ENCODE assay signal across 9 mouse cellular contexts in the genomic region with DNA sequence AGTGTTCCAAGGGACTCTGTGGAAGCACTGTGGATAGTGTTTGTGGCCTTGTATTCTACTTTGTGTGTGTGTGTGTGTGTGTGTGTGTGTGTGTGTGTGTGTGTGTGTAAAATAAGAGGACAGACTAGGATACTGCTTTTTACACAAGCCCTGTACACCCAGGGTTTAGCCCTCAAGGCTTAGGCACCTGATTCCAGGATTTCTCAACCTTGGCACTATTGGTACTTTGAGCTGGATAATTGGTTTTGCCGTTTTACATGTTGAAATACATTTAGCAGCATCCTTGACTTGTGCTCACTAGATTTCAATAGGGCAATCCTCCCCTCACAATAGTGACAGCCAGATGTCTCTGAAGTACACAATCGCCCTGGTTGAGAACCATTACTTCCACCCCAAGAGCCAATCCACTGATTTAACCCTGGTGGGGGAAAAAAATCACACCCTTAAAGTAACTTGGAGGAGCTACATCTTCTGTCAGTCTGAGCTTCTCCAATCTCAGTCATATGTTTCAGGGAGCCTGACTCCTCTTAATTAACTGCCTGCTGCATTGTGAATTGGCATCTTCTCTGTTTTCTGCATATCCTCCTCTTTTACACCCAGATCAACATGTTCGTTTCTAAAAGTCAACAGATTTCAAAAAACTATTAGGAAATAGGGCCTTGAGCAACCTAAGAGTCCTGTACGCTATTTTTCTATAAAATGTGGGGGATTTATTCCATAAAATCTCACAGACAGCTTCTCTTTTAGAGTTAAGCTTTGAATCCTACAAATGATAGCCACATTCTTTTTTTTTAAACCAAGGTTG. TPM values are rescaled to one million over a fixed set of nuclear protein-coding genes. Genes with fewer than 3 reads are reported as not detected.
DNase-seq lines count a peak whose midpoint lies in the region; ATAC-seq and TF ChIP-seq lines count a peak whose summit lies in the region.
"Had no signal": no experiment of that assay in that cellular context is flagged by ENCODE, and none has a peak within 500 bp of the region (broad histone marks: within the 10 kb centered on the region; RNA-seq: fewer than 3 reads in every experiment).

No protein-coding gene starts in this region.

- peak overlapping the region; percentile 97; the same call in 1 of the 2 replicates for H3K27ac ChIP-seq in heart, embryonic 11.5 days (ENCODE audit: low read depth, low read length)
- peak overlapping the region; percentile 92 for H3K27ac ChIP-seq in liver, postnatal 0 days (ENCODE audit: low read depth)
- no peak overlapping the region for H3K27ac ChIP-seq in left cerebral cortex, adult 2 months

- no peak for TF ChIP-seq EP300 in liver, postnatal 0 days (IDR thresholded peaks at IDR 0.05; ENCODE audit: low read depth)

- 0 out of 2 replicates have a peak overlapping the region, but pooled peaks have one; percentile 4 for H3K9ac ChIP-seq in heart, embryonic 11.5 days (ENCODE audit: low read depth, low read length)
- H3K9ac ChIP-seq in liver, postnatal 0 days (replicated peaks) = no peak overlapping the region

- H3K27me3 ChIP-seq in heart, embryonic 11.5 days (ENCODE audit: control insufficient read depth, insufficient read depth, low read length) = no peaks in the 10 kb centered on the region
- H3K27me3 ChIP-seq in liver, postnatal 0 days (ENCODE audit: insufficient read depth, low read length) = no peaks in the 10 kb centered on the region

- H3K4me1 ChIP-seq in heart, embryonic 11.5 days (ENCODE audit: control insufficient read depth, insufficient read depth, low read length) = peaks cover 21% of the 10 kb centered on the region
- peaks cover 19% of the 10 kb centered on the region for H3K4me1 ChIP-seq in liver, postnatal 0 days (ENCODE audit: insufficient read depth)

- no peak for TF ChIP-seq POLR2A in brain, embryonic 14.5 days (IDR thresholded peaks at IDR 0.05; ENCODE audit: borderline replicate concordance, extremely low read depth, insufficient read depth, insufficient read length, poor library complexity, severe bottlenecking)

- no peaks in the 10 kb centered on the region for H3K9me3 ChIP-seq in heart, embryonic 11.5 days (replicated peaks; ENCODE audit: control insufficient read depth, low read length)
- no peaks in the 10 kb centered on the region for H3K9me3 ChIP-seq in liver, postnatal 0 days (ENCODE audit: low read length)

- peak overlapping the region; percentile 88; the same call in 1 of the 2 replicates for H3K4me3 ChIP-seq in heart, embryonic 11.5 days (ENCODE audit: low read depth, low read length)
- H3K4me3 ChIP-seq in liver, postnatal 0 days (ENCODE audit: low read depth, low read length) = no peak overlapping the region
- no peak overlapping the region; the same call in 1 of the 2 replicates for H3K4me3 ChIP-seq in left cerebral cortex, adult 2 months

- no peak for TF ChIP-seq CTCF in brain, embryonic 14.5 days (IDR thresholded peaks at IDR 0.05; ENCODE audit: borderline replicate concordance, extremely low read depth, insufficient read depth, insufficient read length)
- no peak for TF ChIP-seq CTCF in liver, postnatal 0 days (IDR thresholded peaks at IDR 0.05; ENCODE audit: low read depth)
- TF ChIP-seq CTCF in left cerebral cortex, adult 2 months (IDR thresholded peaks at IDR 0.05) = no peak; the same call in 1 of the 2 replicates

- peak overlapping the region; percentile 85 for H3K4me2 ChIP-seq in heart, embryonic 11.5 days
- H3K4me2 ChIP-seq in liver, postnatal 0 days (ENCODE audit: low read depth, low read length) = no peak overlapping the region

- intact Hi-C loops in heart, postnatal 36 days (cut with DNase I) = loop anchor here (5.0 to 10.0 kb wide), 3 partner anchors 54 to 374 kb away; a partner anchor contains a TSS
- intact Hi-C loops in left cerebral cortex, adult 2 months (cut with DNase I) = loop anchor here (5.0 kb wide), 1 partner anchor 98 kb away; no protein-coding TSS in a partner anchor

- WGBS in heart, embryonic 11.5 days (ENCODE audit: insufficient replicate concordance) = 66% methylated on average over 4 of the region's 4 CpGs
- 46% methylated on average over 4 of the region's 4 CpGs for WGBS in liver, postnatal 0 days (ENCODE audit: insufficient replicate concordance)

- no peaks in the 10 kb centered on the region for H3K36me3 ChIP-seq in heart, embryonic 11.5 days (ENCODE audit: control insufficient read depth, insufficient read depth, low read length)
- no peaks in the 10 kb centered on the region for H3K36me3 ChIP-seq in liver, postnatal 0 days (replicated peaks; ENCODE audit: insufficient read depth, low read length)

- ATAC-seq in heart, embryonic 11.5 days (replicated peaks; ENCODE audit: insufficient number of reproducible peaks, low FRiP score, low TSS enrichment) = no peak
- 0 out of 2 replicates have a peak, but pooled peaks have one; percentile 11 for ATAC-seq in liver, postnatal 0 days

- DNase-seq in heart, postnatal 36 days = no peak
- peak; percentile 62 for DNase-seq in brain, embryonic 14.5 days (ENCODE audit: low read depth)
- peak; percentile 84 for DNase-seq in gonadal fat pad, adult 2 months (ENCODE audit: low read depth)
- DNase-seq in liver, postnatal 0 days = no peak
- no peak for DNase-seq in left cerebral cortex, adult 9 months (ENCODE audit: low spot score in 2 of 2)
- no peak for DNase-seq in spleen, postnatal 10 days (ENCODE audit: low spot score in 2 of 2)
- no peak for DNase-seq in left cerebral cortex, adult 2 months (ENCODE audit: extremely low spot score in 1 of 2, low spot score in 2 of 2)

RNA-seq across cellular contexts. Expression of a gene that starts 1.9 kb away (rescaled TPM):
- 8.4 and 8.6 TPM in 2 replicates for polyA plus RNA-seq in heart, embryonic 11.5 days (2014; fragmentation: Nextera tagmentation; extraction: Ambion mirVana)
- 1 to 10 TPM; 2.7 to 5.0 TPM for total RNA-seq in heart, postnatal 36 days (2021)
- polyA plus RNA-seq in brain, embryonic 14.5 days (2012; rRNA removed) = 13.5 and 15.5 TPM in 2 replicates
- polyA plus RNA-seq in gonadal fat pad, adult 2 months (2012; rRNA removed) = 4.9 and 6.6 TPM in 2 replicates
- polyA plus RNA-seq in liver, postnatal 0 days (2015; fragmentation: Nextera tagmentation; extraction: Ambion mirVana) = 45.7 and 55.8 TPM in 2 replicates
- total RNA-seq in left cerebral cortex, adult 2 months (2021) = 10 to 100 TPM; 26.7 to 33.8 TPM
- total RNA-seq: megakaryocyte-erythroid progenitor cell, adult 5-6 weeks had no signal

RNA-seq across cellular contexts. Expression of a gene that starts 2.1 kb away (rescaled TPM):
- polyA plus RNA-seq in heart, embryonic 11.5 days (2014; fragmentation: Nextera tagmentation; extraction: Ambion mirVana) = 11.8 and 12.9 TPM in 2 replicates
- 10 to 100 TPM; 16.0 to 16.8 TPM for total RNA-seq in heart, postnatal 36 days (2021)
- polyA plus RNA-seq in brain, embryonic 14.5 days (2012; rRNA removed) = 14.4 and 19.9 TPM in 2 replicates
- 7.8 and 12.4 TPM in 2 replicates for polyA plus RNA-seq in gonadal fat pad, adult 2 months (2012; rRNA removed)
- 2.7 and 2.8 TPM in 2 replicates for polyA plus RNA-seq in liver, postnatal 0 days (2015; fragmentation: Nextera tagmentation; extraction: Ambion mirVana)
- total RNA-seq in left cerebral cortex, adult 2 months (2021) = 10 to 100 TPM; 32.9 to 36.6 TPM

Comparison
In these comparisons a context has a peak if more than half of its experiments do, and no peak if none do; other contexts are left out.
1. DNase-seq: peak in brain, embryonic 14.5 days (single experiment) and gonadal fat pad, adult 2 months (single experiment); none in heart, postnatal 36 days (0 of 2), liver, postnatal 0 days (single experiment), left cerebral cortex, adult 9 months (0 of 2), spleen, postnatal 10 days (0 of 2) and left cerebral cortex, adult 2 months (0 of 2).